Mouse (Mus musculus) neural tube, embryonic 14.5 days (tissue): ENCODE data around the gene Tlr3. TPM values are rescaled to one million over a fixed set of nuclear protein-coding genes. Genes with fewer than 3 reads are reported as not detected.

ENCODE experiments used
- ATAC-seq: fragments of 200-750 bp; cut with Nextera tagmentation; 2 replicates; pipeline ENCODE4 v1.8.0; 2017; ENCODE audit warnings: low read depth, mild to moderate bottlenecking, moderate TSS enrichment, moderate library complexity
- H3K27ac ChIP-seq: fragments of 300-500 bp; sonication (generic); 2 replicates; pipeline ENCODE4 v1.5.1; 2014; ENCODE audit warnings: low read depth, mild to moderate bottlenecking, control low read depth, low read length, moderate library complexity, mixed read lengths
- H3K27me3 ChIP-seq: fragments of 300-500 bp; sonication (generic); 2 replicates; pipeline ENCODE4 v1.6.1; 2014; ENCODE audit warnings: low read length; ENCODE audit not compliant: control insufficient read depth, insufficient read depth
- H3K36me3 ChIP-seq: fragments of 300-500 bp; sonication (generic); 2 replicates; pipeline ENCODE4 v1.6.1; 2014; ENCODE audit warnings: low read length, mixed read lengths; ENCODE audit not compliant: control insufficient read depth, insufficient read depth
- H3K4me1 ChIP-seq: fragments of 300-500 bp; sonication (generic); 2 replicates; pipeline ENCODE4 v1.6.1; 2014; ENCODE audit warnings: low read length; ENCODE audit not compliant: control insufficient read depth, insufficient read depth
- H3K4me2 ChIP-seq: fragments of 300-500 bp; sonication (generic); 2 replicates; pipeline ENCODE4 v1.6.1; 2014; ENCODE audit warnings: mild to moderate bottlenecking, low read depth, low read length, control low read depth
- H3K4me3 ChIP-seq: fragments of 300-500 bp; sonication (generic); 2 replicates; pipeline ENCODE4 v1.5.1; 2014; ENCODE audit warnings: low read depth, low read length, control low read depth, mixed read lengths
- H3K9ac ChIP-seq: fragments of 300-500 bp; sonication (generic); replicated peaks from 2 replicates; pipeline ENCODE4 v1.6.1; 2014; ENCODE audit warnings: low read depth, mild to moderate bottlenecking, control low read depth, low read length, mixed read lengths
- H3K9me3 ChIP-seq: fragments of 300-500 bp; sonication (generic); 2 replicates; pipeline ENCODE4 v1.6.1; 2016; ENCODE audit warnings: low read length; ENCODE audit not compliant: control insufficient read depth
- WGBS: fragments of 180-500 bp; shearing (Covaris S2); extraction: QIAGEN DNeasy Blood & Tissue Kit; methylation state at CpG from one replicate; pipeline ENCODE4 v1.1.7; 2014; 5-methylcytosine and 5-hydroxymethylcytosine counted together
- polyA plus RNA-seq: library from polyadenylated mRNA; unstranded; fragments of >200 nt; fragmentation: Nextera tagmentation; extraction: Ambion mirVana; gene quantifications from 2 replicates; pipeline ENCODE4 v1.2.1, GENCODE M21; 2014

Gene Tlr3
- polyA plus RNA-seq, 1 experiment from 2014 or later = 0.75 TPM

DNA sequence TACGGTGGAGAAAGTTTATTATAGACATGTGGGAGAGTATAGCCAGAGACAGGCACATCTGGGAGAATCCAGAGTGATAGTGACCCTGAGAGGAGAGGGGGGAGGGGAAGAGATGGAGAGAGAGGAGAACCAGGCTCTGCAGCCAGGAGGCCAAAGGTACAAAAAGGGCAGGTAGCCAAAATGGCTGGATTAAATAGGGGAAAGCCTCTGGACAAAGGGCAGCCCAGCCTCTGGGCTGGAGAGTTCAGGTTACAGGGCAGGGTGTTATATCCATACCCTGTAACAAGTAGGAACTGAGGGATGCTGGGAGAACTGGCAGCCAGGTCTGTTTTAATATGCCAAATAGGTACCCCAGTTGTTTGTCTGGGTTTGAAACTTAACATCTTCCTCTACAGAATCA lies 47.7 kb downstream of the Tlr3 start:
- no peaks in the 10 kb centered on the region for H3K36me3 ChIP-seq
- H3K4me2 ChIP-seq = no peak overlapping the region
- no peak overlapping the region for H3K27ac ChIP-seq
- H3K9ac ChIP-seq = no peak overlapping the region
- H3K9me3 ChIP-seq = no peaks in the 10 kb centered on the region
- H3K4me3 ChIP-seq = no peak overlapping the region
- no peaks in the 10 kb centered on the region for H3K4me1 ChIP-seq
- 75% methylated on average over 1 of the region's 1 CpGs for WGBS
- H3K27me3 ChIP-seq = no peaks in the 10 kb centered on the region
- no peak for ATAC-seq

DNA sequence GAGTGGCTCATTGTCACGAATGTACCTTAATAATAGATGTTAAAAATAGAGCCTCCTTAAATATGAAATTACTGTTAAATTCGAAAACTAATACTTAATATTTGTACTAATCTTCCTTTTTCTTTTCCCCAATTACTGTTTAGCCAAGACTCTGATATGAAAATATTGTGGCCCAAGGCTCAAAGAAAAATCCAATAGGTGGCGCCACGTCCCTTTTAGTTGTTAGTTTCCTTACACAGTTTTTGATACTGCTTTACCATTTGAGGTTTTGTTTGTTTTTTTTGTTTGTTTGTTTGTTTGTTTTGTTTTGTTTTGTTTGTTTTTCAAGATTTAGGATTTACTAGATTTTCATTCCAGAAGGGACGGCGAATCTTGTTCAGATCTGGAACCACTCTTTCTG lies 48.6 kb downstream of the Tlr3 start:
- 69% methylated on average over 6 of the region's 6 CpGs for WGBS
- H3K27me3 ChIP-seq = no peaks in the 10 kb centered on the region

DNA sequence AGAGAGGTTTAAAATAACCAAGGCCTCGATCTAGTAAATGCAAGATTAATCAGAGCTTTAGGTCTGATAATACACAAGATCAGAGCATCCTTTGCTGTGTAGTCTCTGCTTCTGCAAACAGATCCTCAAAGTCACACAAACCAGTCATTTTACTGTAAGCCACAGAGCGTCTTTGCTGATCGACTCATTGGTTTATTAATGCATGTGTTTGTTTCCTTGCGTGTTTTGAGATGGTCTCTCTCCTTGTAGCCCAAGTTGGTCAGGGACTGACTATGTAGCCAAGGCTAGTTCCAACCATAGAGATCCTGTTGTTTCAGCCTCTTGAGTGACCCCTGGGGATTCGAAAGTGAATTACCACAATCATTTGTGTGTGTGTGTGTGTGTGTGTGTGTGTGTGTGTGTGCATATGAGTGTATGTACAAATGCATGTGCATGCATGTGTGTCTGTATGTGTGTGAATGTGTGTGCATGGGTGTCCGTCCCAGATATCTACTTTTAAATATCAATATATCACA lies 51.7 kb downstream of the Tlr3 start:
- Histone ChIP-seq H3K27me3 (no peaks in the 10 kb centered on the region), H3K4me3 (no peak overlapping the region), H3K9ac (no peak overlapping the region), H3K4me2 (peak overlapping the region; percentile 91; the same call in 1 of the 2 replicates), H3K27ac (no peak overlapping the region), H3K4me1 (no peaks in the 10 kb centered on the region), H3K36me3 (no peaks in the 10 kb centered on the region), H3K9me3 (no peaks in the 10 kb centered on the region)
- ATAC-seq = no peak
- WGBS = 81% methylated on average over 6 of the region's 6 CpGs

More for the DNA sequence above, 48.6 kb downstream of the Tlr3 start:
- Histone ChIP-seq H3K4me1 (no peaks in the 10 kb centered on the region), H3K9ac (no peak overlapping the region), H3K36me3 (no peaks in the 10 kb centered on the region), H3K4me3 (no peak overlapping the region), H3K4me2 (no peak overlapping the region), H3K27ac (no peak overlapping the region), H3K9me3 (no peaks in the 10 kb centered on the region)
- ATAC-seq = no peak

DNA sequence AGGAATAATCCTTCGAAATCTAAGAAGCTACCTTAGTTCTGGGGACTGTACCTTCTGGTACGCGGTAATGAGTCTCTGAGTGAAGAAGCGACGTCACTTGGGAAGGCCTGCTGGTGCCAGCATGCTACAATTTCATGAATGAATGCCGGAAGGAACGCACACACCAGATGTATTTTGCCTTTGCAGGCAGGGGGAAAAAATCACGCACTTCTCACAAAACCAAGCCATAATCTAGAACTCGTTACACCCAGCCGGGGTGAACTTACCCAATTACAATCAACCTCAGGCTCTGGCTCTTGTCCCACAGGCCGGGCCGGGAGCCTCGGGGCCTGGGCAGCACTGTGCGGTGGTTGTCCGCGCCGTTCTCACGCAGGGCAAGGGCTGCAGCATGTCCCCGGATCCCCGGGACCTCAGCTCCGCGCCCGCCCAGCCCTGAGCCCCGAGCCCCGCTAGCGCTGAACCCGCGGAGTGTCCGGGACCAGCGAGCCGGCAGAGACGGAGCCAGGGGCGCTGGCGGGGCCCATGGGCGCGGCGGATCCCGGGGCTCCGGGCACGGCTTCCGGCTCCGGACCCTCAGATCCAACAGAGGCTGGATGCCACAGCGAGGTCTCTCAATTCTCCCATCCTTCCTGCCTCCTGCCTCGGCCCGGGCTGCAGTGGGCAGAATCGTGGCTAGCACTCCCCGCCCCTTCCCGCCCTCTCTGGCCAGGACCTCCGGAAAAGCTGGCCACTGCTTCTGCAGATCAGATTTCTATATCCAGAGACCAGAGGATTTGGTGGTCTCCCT lies 52.6 kb downstream of the Tlr3 start:
- Histone ChIP-seq H3K36me3 (no peaks in the 10 kb centered on the region), H3K27me3 (no peaks in the 10 kb centered on the region), H3K4me3 (peak overlapping the region; percentile 55), H3K27ac (peak overlapping the region; percentile 28; the same call in 1 of the 2 replicates), H3K4me2 (peak overlapping the region; percentile 91), H3K9ac (peak overlapping the region; percentile 75), H3K4me1 (no peaks in the 10 kb centered on the region), H3K9me3 (no peaks in the 10 kb centered on the region)
- 3% methylated on average over 47 of the region's 49 CpGs for WGBS
- peak; percentile 85 for ATAC-seq

DNA sequence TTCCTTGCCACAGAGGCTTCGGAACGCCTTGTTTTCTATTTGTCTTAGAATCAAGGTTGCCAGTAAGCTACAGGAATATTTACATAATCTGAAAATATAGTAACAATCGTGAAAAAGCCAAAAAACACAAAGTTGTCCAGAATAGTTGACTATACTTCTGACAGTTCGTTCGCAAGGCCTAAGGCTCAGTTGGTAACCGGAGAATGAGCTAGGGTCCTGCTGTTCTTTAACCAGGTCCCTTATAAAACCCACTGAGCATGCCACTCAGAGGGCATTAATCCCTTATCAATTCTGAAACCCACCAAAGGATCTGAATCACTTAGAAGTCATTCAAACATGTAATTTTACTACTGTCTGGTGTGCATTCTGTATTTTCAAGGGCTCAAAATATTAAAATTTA lies 55.1 kb downstream of the Tlr3 start:
- H3K4me1 ChIP-seq = no peaks in the 10 kb centered on the region
- no peak for ATAC-seq
- H3K27me3 ChIP-seq = no peaks in the 10 kb centered on the region
- no peaks in the 10 kb centered on the region for H3K36me3 ChIP-seq
- no peak overlapping the region for H3K27ac ChIP-seq
- H3K4me2 ChIP-seq = no peak overlapping the region
- H3K9me3 ChIP-seq = no peaks in the 10 kb centered on the region
- 85% methylated on average over 6 of the region's 6 CpGs for WGBS
- no peak overlapping the region for H3K4me3 ChIP-seq
- no peak overlapping the region for H3K9ac ChIP-seq

Other genes starting within 250 kb of the Tlr3 start
- not detected in 2 replicates for gene F11, start 149.0 kb downstream of the Tlr3 start, polyA plus RNA-seq
- gene Klkb1, start 116.2 kb downstream of the Tlr3 start, polyA plus RNA-seq = 0.09 and 0.13 TPM in 2 replicates
- gene Gm45753, start 102.6 kb downstream of the Tlr3 start, polyA plus RNA-seq = not detected in 2 replicates
- gene Cyp4v3, start 77.9 kb downstream of the Tlr3 start, polyA plus RNA-seq = 2.4 and 2.6 TPM in 2 replicates
- 10.0 and 11.1 TPM in 2 replicates for gene Fam149a, start 28.8 kb downstream of the Tlr3 start, polyA plus RNA-seq
- 76.2 and 83.2 TPM in 2 replicates for gene Sorbs2, start 96.7 kb upstream of the Tlr3 start, polyA plus RNA-seq